Mouse (Mus musculus): ENCODE measurements at regions not wholly inside any gene's neighbourhood (a gene's known extent, or its start where the extent isn't known, plus 50 kb on each side); places are given as distances from the start of the nearest gene placed in this dataset.

DNA sequence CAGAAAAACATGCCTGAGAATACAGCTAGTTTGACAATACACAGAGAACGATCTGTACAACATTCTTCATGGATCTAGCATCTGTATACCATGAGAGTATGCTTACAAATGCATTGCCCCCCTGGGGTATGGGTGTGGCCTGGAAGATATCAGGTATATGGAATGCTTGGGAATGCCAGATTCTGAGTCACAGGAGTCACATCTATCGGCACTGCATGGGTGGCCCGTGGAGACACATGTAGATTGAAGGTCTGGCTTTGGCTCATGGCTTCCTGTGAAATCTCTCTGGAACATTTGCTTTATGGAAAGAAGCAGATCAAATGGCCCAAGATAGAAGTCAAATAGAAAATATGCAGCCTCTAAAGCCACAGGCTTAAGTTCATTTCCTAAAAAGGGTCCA, 59.6 kb downstream of the Kcne4 start:
- no peak for DNase-seq (ENCODE audit: low spot score in 2 of 2)

DNA sequence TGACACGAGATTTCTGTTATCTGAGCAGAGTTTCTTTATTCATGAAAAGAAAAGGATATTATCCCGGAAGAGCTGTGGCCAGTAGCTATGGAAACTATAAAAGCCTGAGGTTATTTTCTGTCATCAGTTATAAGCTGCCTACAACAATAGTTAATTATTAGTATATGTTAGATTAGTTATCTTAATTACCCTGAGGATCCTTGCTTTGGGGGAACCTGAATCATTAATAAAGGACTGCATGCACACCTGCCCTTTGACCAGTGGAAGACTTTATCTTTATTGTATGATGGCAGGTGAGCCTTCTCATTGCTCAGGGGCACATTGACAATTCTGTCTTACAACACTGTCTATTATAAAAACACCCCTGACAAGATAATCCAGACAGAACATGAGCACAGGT, 62.7 kb downstream of the Kcne4 start:
- DNase-seq (ENCODE audit: low spot score in 2 of 2) = no peak

DNA sequence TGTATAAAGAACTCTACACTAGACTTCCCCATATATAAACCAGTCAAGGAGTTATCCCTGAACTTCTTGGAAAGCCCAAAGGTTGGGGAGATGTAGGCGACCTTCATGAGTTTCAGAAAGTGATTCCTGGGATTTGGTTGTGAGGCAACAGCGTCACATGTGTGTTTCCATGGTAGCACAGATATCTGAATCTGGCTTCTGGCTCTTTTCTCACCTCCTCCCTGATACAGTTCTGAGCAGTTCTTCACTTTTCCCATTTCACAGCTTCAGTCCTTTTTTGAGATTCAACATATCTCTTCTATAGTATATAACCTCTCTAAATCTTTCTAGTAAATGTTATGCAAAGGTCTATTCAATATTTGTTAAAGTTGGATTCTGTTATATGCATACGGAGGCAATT, 65.9 kb downstream of the Kcne4 start:
- peak in 1 of 2 experiments; percentile 28 for DNase-seq (ENCODE audit: low spot score in 2 of 2)

DNA sequence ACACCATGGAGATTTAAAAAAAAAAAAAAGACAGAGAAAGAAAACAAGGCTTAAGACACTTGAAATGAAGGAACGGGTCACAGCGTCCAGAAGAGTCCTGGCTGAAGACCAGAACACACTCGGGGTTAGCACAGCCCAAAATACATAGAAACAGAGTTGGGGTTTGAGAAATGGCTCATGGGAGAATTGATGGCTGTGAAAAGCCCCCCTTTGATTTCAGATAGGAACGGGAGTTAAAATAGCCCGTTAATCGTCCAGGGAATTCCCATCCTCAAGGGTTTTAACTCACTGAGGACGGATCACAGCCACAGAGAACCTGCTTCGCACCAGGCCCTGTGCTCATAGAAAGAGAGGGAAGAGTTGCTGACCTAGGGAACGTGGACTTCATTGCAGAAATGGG, 72.7 kb downstream of the Kcne4 start:
- no peak for DNase-seq (ENCODE audit: low spot score in 2 of 2)

DNA sequence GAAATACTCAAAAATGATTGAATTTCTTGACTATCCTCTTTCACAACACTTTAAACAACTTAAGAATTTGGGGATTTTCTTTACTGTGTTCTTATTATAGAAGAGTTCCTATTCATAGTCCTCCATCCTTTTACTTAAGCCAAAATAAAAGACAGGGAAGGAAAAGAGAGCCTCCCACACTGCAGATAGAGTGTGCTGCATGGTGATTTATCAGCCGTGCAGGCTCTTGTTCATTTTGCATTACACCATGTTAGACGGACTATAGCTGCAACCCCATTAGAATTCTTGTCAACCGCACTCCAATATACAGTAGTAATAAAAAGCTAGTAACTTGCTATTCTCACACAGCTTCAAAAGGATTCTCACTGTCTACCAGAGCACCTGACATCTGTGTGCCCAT, 74.8 kb downstream of the Kcne4 start:
- DNase-seq (ENCODE audit: low spot score in 2 of 2) = no peak

DNA sequence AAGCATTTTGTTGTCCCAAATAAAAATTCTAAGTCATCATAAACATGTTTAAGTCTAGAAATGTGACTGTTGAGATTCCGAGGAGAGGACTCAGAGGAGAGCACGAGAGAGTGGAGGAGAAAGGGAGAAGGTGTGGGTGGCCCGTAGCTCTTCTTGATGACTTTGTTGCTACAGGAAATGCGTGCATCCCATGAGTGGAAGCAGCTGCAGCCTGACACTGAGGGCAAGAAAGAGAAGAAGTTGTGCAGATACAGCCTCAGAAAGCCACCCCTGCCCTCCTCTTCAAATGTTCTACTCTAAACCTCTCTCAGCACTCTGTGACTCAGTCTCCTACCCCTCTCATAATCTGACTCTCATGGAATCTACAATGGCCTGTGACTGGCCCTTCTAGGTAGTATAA, 77.7 kb downstream of the Kcne4 start:
- DNase-seq (ENCODE audit: low spot score in 2 of 2) = no peak

DNA sequence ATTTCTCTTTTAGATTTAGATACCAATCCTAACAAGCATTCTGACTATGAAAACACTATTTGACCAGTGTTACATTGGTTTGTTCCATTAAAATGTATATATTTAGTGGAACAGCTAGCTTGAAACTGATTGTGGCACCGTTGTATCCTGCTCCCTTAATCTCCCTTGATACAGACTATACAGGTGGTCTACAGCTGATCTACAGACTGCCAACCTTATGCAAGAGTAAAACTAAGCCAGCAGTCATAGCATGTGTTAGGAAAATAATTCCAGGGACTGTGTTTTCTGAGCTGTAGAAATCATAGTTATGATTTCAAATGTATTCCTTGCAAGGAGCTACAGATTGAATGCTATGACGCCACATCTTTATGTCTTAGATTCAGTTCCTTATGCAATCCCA, 78.6 kb downstream of the Kcne4 start:
- no peak for DNase-seq (ENCODE audit: low spot score in 2 of 2)

DNA sequence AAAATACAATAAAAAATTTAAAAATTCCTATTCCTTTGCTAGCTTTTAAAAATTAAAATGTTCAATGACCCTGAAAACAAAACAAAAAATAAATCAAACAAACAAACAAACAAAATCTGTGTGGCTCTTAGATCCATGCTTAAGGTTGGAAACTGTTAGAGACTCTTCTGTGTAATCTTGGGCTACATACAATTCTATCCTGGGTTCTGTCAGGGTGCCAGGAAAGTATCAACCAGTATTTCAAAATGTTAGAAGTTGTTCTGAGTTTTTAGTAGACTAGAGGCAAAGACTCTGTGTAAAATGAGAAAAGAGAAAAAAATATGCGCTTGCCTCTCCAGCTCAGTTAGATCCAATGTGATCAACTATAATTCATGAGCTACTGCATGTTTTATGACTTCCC, 91.0 kb downstream of the Kcne4 start:
- DNase-seq (ENCODE audit: low spot score in 2 of 2) = no peak

DNA sequence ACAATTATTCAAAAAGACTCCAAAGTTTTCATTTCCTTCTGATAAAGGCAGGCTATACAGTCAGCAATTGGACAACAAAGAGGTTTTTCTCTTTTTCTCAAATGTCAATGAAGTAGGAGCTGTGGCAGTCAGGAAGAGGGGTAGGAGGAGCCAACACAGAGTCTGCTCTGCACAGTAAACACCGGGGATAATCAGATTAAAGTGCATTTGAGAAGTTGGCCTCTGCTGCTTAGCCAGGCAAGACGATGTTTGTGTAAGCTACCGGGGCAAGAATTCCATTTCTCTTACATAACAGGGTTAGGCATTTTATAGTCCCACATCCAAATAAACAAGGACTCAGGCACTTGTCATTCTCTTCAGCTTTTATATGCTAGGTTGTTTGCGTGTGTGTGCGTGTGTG, 91.4 kb downstream of the Kcne4 start:
- no peak for DNase-seq (ENCODE audit: low spot score in 2 of 2)

DNA sequence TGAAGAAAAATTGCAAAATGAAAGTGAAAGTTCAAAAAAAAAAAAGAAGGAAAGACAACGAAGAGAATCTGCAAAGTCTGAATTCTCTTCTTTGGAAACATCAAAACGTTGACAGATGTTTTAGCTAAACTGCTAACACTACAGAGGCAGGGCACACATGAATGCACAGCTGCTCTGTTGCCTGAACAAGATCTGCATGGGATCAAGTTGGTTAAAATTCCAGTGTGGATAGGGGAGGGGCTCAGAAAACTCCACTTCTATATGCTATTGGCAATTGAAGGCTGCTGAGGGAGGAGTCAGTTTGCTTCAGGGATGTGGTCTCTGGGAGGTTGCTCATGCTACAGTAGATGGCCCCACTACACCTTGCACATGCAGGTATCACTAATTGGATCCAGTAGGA, 97.2 kb downstream of the Kcne4 start:
- no peak for DNase-seq (ENCODE audit: low spot score in 2 of 2)

DNA sequence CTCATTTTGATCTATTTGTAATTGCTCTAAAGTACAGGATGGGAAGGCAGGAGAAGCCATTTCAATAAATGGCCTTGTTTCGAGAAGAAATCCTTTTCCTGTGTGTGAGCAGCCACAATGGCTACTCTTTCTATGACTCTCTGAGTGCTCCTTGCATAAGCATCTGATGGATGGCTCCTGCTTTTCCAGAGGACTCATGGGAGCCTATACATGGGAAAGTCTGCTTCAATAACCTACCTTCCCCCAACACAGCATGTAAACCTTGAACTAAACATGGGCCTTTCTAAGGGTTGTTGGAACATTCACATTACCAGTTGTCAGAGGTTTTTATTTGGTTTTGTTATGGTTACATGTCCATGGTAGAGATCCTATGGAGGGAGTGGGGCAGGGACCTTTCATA, 103.3 kb downstream of the Kcne4 start:
- DNase-seq (ENCODE audit: low spot score in 2 of 2) = no peak

DNA sequence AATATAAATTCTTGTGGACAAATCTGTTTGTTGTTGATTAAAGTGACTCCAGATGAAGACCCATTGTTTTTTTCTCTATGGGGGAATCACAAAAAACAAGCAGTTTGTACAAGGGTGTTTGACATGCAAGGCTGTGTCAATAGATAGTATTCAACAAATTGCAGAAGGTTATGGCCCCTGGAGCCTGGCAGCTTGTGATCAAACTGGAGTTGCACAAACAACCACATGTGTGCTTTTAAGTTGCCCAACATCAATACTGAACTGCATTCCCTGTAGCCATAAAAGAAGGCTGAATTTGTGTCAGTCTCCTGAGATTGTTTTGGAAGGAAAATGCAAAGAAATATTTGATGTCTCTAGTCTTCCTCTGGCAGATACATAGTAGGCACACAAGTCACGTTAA, 113.4 kb downstream of the Kcne4 start:
- DNase-seq (ENCODE audit: low spot score in 2 of 2) = no peak

DNA sequence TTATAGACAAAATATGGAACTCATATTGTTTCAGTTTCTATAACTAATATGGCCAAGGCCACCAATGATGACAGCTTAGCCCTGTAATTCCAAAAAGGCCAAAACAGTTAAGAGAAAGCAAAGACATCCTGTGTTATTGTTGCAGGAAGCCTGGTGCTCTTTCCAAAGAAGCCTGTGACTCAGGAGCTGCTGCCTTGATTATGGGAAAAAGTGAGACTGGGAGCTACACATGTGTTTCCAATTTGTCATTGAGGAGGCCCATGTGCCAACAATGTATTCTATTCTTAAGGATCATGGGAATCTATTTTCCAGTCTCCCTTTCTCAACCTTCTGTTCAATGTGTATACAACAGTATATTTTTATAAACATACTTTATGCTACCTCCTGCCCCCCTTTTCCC, 123.3 kb downstream of the Kcne4 start:
- no peak for DNase-seq (ENCODE audit: low spot score in 2 of 2)

DNA sequence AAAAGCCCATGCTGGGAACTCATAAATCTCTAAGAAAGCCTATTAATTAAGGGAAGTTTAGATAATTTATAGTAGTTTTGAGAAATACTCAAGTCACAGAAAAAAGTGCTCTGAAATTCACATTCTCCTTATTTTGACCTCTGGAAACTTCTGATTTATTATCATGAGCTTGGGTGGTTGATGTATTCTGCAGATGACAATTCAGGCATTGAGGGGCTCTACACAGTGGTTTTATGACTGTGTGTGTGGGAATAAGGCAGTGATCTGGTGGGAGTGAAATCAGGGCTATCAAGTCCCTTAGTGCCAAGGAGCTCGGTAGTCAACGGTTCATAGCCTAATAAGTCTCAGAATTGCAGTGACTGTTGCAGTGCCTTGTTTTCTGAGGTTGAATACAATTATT, 129.0 kb downstream of the Kcne4 start:
- no peak for DNase-seq (ENCODE audit: low spot score in 2 of 2)

DNA sequence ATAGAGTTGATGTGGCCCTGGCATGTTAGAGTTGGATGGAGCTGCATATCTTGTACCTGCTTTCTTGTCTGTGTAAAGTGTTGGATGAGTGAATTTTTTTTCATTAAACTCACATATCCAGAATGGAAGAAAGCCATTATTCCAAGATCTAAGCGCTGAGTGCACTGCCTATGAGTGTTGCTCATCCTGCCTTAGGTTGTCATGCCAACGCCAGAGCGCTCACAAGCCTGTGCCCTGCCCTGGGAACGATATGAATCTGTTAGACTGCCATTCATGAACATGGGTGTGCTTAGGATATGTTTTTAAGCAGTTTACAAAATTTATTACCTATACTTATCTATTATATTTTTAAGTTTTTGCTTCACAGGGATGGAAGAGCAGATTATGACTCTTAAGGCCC, 163.5 kb downstream of the Kcne4 start:
- DNase-seq (ENCODE audit: low spot score in 2 of 2) = peak in 1 of 2 experiments; percentile 64

All from layer of hippocampus, adult 18-20 months (tissue).